Mouse (Mus musculus): ENCODE data around the gene Ube2l6. TPM values are rescaled to one million over a fixed set of nuclear protein-coding genes. Genes with fewer than 3 reads are reported as not detected.

The Ube2l6 gene
- total RNA-seq (2023) = 3.6 TPM

DNA sequence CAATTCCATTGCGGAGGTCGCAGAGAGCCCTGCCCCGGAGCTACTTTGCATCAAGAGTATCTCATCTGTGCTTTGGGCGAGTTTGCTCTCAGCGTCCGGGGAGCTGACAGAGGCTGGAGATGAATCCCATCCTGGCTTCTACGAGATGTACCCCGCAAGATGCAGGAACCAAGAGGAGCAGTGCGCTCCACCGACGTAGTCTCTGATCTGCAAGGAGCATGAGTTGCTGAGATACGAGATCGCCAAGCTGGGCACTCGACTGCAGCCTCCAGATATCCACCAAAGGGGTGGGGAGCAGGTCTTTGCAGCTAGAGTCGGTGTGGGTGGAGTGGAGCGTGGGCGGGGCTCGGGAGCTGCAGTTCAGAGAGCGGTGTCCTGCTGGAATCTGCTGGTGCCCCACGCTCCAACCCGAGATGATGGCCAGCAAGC is at the start of gene Ube2l6:
Ube2l6 (plus strand) TSS at position 336 of the 429 bp plus-strand sequence.

DNA sequence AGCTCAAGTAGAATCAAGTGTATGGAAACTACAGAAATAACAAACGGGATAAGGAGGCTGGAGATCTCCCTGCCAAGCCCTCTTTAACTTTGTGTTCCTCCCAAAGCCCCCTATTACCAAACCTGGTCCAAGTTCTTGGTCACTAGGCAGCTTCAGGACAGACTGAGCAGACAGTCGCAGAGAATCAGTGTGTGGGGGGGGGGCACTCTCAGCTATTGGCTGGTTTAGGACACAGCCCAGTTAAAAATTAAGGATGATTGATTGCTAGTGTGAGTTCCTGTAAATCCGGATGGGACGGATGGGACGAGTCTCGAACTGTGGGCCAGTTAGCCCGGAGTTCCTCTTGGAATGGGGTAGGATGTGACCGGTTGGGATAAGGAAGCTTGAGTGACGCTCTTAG is 23.4 kb upstream of the Ube2l6 start, which contains the start of gene Serping1:
Serping1 (minus strand) TSS at position 204 of the 400 bp plus-strand sequence.

DNA sequence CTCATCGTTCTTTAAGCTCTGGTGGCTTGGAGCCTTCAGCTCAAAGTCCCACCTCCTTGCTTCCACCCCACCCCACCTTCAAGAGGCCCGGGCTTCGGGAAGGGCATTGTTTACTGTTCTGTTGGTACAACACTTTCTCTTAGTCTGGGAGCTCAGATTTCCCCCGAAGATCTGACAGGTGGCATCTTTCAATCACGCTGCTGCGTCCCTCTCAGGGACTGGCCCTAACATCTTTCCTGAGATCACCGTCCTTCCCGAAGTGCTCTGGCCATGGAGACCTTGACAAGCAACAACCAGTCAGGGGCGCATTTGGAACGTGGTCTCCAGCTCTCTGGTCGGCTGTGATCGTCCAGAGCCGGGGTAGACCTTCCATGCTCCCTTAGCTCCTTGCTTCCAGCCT is 23.9 kb downstream of the Ube2l6 start, which contains the start of gene Smtnl1:
Smtnl1 (minus strand) TSS at position 101 of the 400 bp plus-strand sequence.

DNA sequence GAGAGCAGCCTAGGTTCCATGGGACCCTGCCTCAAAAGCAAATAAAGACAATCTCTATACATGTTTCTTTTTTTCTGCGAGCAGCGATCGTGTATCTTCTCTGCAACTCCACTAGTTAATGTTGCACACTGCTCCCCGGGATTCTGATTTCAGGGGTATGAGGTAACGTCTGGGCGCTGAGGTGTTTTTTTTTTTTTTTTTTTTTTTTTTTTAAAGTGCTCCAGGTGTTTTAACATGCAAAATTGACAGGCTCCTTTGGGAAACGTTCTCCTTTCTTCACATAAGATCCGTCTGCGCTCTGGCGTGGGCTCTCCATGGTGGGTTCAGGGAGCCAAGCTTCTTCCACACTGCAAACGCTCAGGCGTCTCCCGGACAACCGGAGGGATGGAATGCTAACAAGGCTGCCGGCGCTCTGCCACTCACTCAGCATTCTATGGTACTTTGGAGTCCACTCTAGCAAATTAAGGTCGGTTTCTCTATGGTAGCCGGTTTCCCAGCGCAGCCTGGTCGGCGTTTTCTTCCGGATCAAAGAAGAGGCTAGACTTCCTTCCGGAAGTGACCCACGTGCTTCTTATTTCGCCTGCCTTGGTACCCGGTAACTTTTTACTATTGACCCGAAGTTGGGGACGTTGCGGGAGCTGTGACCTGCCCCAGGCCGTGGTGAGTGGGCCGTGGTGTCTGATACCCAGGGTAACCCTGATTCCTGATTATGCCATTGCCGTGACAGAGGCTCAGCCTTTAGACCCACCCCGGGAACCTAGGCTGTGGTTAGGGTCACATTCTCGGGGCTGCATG is 28.1 kb downstream of the Ube2l6 start, which contains the start of gene Timm10:
Timm10 (plus strand) TSS at position 510 of the 795 bp plus-strand sequence.

DNA sequence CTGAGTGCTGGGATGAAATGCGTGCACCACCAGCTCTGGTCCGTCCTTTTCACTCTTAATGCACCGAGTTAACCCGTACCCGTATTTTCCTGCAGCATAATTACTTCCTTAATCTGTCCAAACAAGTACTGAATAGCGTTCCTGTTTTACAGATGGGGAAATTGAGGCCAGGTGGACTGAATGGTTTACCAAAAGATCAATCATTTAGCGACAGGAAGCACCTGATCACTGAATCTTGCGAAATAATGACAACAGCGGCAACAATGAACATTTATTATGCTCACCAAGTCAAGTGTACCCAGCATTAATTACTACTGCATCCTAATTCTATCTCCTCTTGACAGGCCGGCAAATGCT is 39.9 kb downstream of the Ube2l6 start, which contains the start of gene Slc43a1:
Slc43a1 (plus strand) TSS at position 258 of the 357 bp plus-strand sequence.

Other genes starting within 250 kb of the Ube2l6 start
- gene Ctnnd1, start 148.1 kb upstream of the Ube2l6 start, total RNA-seq (2023) = 3.9 TPM
- not detected for gene Btbd18, start 139.7 kb upstream of the Ube2l6 start, total RNA-seq (2023)
- 41.7 TPM for gene Selenoh, start 128.1 kb upstream of the Ube2l6 start, total RNA-seq (2023)
- not detected for gene Gm28635, start 120.8 kb upstream of the Ube2l6 start, total RNA-seq (2023)
- 14.7 TPM for gene Med19, start 120.4 kb upstream of the Ube2l6 start, total RNA-seq (2023)
- gene Tmx2, start 119.7 kb upstream of the Ube2l6 start, total RNA-seq (2023) = 26.8 TPM
- gene Zdhhc5, start 83.6 kb upstream of the Ube2l6 start, total RNA-seq (2023) = 53.2 TPM
- 25.7 TPM for gene Clp1, start 71.5 kb upstream of the Ube2l6 start, total RNA-seq (2023)
- gene Ypel4, start 64.8 kb upstream of the Ube2l6 start, total RNA-seq (2023) = 0.56 TPM
- not detected for gene Gm19426, start 55.2 kb upstream of the Ube2l6 start, total RNA-seq (2023)
- gene Serping1, start 23.4 kb upstream of the Ube2l6 start, total RNA-seq (2023) = 4.0 TPM
- not detected for gene Smtnl1, start 23.8 kb downstream of the Ube2l6 start, total RNA-seq (2023)
- 14.8 TPM for gene Timm10, start 28.2 kb downstream of the Ube2l6 start, total RNA-seq (2023)
- 0.35 TPM for gene Slc43a1, start 40.0 kb downstream of the Ube2l6 start, total RNA-seq (2023)
- gene Rtn4rl2, start 87.9 kb downstream of the Ube2l6 start, total RNA-seq (2023) = not detected
- gene Slc43a3, start 137.8 kb downstream of the Ube2l6 start, total RNA-seq (2023) = 5.1 TPM
- gene Prg2, start 181.6 kb downstream of the Ube2l6 start, total RNA-seq (2023) = not detected
- gene Prg3, start 189.4 kb downstream of the Ube2l6 start, total RNA-seq (2023) = not detected
- 169 TPM for gene Ssrp1, start 238.4 kb downstream of the Ube2l6 start, total RNA-seq (2023)
- 0.33 TPM for gene P2rx3, start 238.6 kb downstream of the Ube2l6 start, total RNA-seq (2023)
- gene Tnks1bp1, start 249.2 kb downstream of the Ube2l6 start, total RNA-seq (2023) = 34.3 TPM

Data from CD4-positive naive resting alpha-beta T cell, adult 57 days (primary cell).